Mouse (Mus musculus) bone marrow macrophage, adult 2 months (primary cell): Measurements from ENCODE around the gene Enkur.

Experiments
- CTCF ChIP-seq: IDR thresholded peaks from 2 replicates; pipeline ENCODE4 v1.5.1; 2012; ENCODE audit warnings: low read depth, mild to moderate bottlenecking, low read length, moderate library complexity
- POLR2A ChIP-seq: IDR thresholded peaks from 2 replicates; pipeline ENCODE4 v1.6.1; 2012; ENCODE audit warnings: mild to moderate bottlenecking, low read depth, low read length, borderline replicate concordance

DNA sequence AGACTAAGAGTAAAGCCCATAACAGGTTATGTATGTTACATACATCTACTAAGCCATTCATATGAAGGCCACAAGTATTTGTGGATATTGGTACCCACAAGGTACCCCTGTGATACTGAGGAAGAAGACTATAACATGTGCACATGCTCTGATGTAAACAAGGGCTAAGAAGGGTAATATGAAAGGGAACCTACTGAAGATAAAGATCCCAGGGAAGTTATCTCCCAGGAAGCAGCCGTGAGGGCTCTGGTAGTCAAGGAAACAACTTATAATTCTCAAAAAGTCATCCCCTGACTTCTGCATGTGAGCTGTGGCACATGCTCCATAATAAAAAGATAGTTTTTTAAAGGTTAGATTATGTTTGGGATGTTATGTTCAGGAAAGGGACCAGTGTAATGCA, 13.9 kb downstream of the Enkur start:
- no peak for TF ChIP-seq CTCF
- no peak for TF ChIP-seq POLR2A
